Mouse (Mus musculus) embryonic facial prominence, embryonic 11.5 days (tissue): ENCODE measurements around the gene Wdr3. TPM values are rescaled to one million over a fixed set of nuclear protein-coding genes. Genes with fewer than 3 reads are reported as not detected.

Experiments used
- ATAC-seq: fragments of 200-750 bp; cut with Nextera tagmentation; replicated peaks from 2 replicates; pipeline ENCODE4 v1.8.0; 2017; ENCODE audit warnings: low read depth; ENCODE audit not compliant: insufficient number of reproducible peaks, low FRiP score, low TSS enrichment
- DNase-seq: peaks from one replicate; pipeline ENCODE4 v3.0.0-alpha.2; 2015; ENCODE audit warnings: low spot score
- H3K27ac ChIP-seq: fragments of 300-500 bp; sonication (generic); replicated peaks from 2 replicates; pipeline ENCODE4 v1.5.1; 2014; ENCODE audit warnings: mild to moderate bottlenecking, low read depth, low read length, control low read depth
- H3K27me3 ChIP-seq: fragments of 300-500 bp; sonication (generic); 2 replicates; pipeline ENCODE4 v1.6.1; 2014; ENCODE audit warnings: mild to moderate bottlenecking, low read length, moderate library complexity, mixed read lengths; ENCODE audit not compliant: control insufficient read depth, insufficient read depth
- H3K36me3 ChIP-seq: fragments of 300-500 bp; sonication (generic); replicated peaks from 2 replicates; pipeline ENCODE4 v1.6.1; 2014; ENCODE audit warnings: low read depth, mild to moderate bottlenecking, low read length, moderate library complexity, mixed read lengths; ENCODE audit not compliant: control insufficient read depth, insufficient read depth
- H3K4me1 ChIP-seq: fragments of 300-500 bp; sonication (generic); 2 replicates; pipeline ENCODE4 v1.6.1; 2014; ENCODE audit warnings: low read length, mixed read lengths; ENCODE audit not compliant: control insufficient read depth, insufficient read depth
- H3K4me2 ChIP-seq: fragments of 300-500 bp; sonication (generic); 2 replicates; pipeline ENCODE4 v1.6.1; 2014; ENCODE audit warnings: low read depth, mild to moderate bottlenecking, control low read depth, low read length, moderate library complexity
- H3K4me3 ChIP-seq: fragments of 300-500 bp; sonication (generic); 2 replicates; pipeline ENCODE4 v1.5.1; 2014; ENCODE audit warnings: low read depth, low read length, control low read depth
- H3K9ac ChIP-seq: fragments of 300-500 bp; sonication (generic); replicated peaks from 2 replicates; pipeline ENCODE4 v1.6.1; 2014; ENCODE audit warnings: mild to moderate bottlenecking, control low read depth, low read length
- H3K9me3 ChIP-seq: fragments of 300-500 bp; sonication (generic); replicated peaks from 2 replicates; pipeline ENCODE4 v1.6.1; 2016; ENCODE audit warnings: mild to moderate bottlenecking, low read length, inconsistent platforms, mixed read lengths; ENCODE audit not compliant: control insufficient read depth
- WGBS: fragments of 180-500 bp; shearing (Covaris S2); extraction: QIAGEN DNeasy Blood & Tissue Kit; methylation state at CpG from one replicate; pipeline ENCODE4 v1.1.7; 2014; 5-methylcytosine and 5-hydroxymethylcytosine counted together
- polyA plus RNA-seq: library from polyadenylated mRNA; unstranded; fragments of >200 nt; fragmentation: Nextera tagmentation; extraction: Ambion mirVana; gene quantifications from 2 replicates; pipeline ENCODE4 v1.2.1, GENCODE M21; 2014

Gene Wdr3
- polyA plus RNA-seq, 1 experiment from 2014 or later: 69.6 TPM

GRCm38 (mm10) chr3:100102386-100103092, 59.7 kb downstream of the Wdr3 start:
- ATAC-seq: no peak
- 92% methylated on average over 3 of the region's 3 CpGs for WGBS
- H3K4me3 ChIP-seq: no peak overlapping the region

More at GRCm38 (mm10) chr3:100102386-100103092, 59.7 kb downstream of the Wdr3 start:
- Histone ChIP-seq H3K9ac (no peak overlapping the region), H3K4me1 (no peaks in the 10 kb centered on the region), H3K9me3 (no peaks in the 10 kb centered on the region), H3K27me3 (no peaks in the 10 kb centered on the region), H3K4me2 (no peak overlapping the region), H3K36me3 (no peaks in the 10 kb centered on the region), H3K27ac (no peak overlapping the region)
- DNase-seq: no peak

Other genes with a start within 250 kb of the Wdr3 start
- 33.9 and 35.2 TPM in 2 replicates for gene Gdap2, start within 50 bp of the Wdr3 start, polyA plus RNA-seq